In the genomic region with DNA sequence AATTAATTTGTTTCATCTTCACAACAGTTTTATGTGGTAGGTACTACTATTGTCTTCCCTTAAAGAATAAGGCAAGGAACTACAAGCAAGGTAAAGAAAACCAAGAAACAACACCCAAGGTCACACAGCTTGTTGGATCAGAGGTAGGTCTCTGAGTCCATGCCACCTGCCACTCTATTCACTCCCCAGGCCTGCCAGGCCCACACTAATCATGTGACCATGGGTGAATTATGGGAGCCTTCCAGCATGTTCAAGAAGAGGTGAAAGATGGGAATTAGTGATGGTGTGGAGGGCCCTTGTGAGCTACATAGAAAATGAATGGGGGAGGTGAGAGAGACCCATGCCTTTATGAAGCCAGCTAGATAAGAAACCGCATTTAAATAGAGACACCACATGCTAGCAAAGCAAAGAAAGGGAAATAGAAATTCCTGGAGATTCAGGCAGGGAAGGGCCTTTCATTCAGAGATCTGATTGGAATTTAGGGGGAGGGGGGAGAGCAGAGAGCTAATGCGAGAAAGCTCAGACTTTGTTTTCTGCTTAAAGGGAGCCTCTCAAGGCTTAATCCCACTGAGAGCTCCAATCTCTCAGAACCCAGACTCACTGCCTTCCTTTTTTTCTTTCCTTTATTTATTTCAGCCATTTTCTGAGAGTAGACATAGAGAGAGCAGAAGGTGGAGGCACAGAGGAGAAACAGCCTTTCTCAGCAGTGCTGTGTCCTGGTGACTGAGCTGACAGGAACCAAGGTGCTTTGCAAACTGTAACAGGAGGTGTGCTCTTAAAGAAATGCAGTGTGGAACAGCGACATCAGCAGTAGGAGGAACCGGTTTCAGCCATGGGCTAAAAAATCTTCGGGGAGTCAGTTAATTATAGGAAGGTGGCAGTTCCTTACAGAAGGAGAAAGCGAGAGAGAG, we compare ENCODE assay signal across 17 mouse cellular contexts.
DNase-seq lines count a peak whose midpoint lies in the region; ATAC-seq and TF ChIP-seq lines count a peak whose summit lies in the region.
"Had no signal": no experiment of that assay in that cellular context is flagged by ENCODE, and none has a peak within 500 bp of the region (broad histone marks: within the 10 kb centered on the region; RNA-seq: fewer than 3 reads in every experiment).

No protein-coding gene starts in this region.

- no peak for TF ChIP-seq CTCF in ES-Bruce4 (IDR thresholded peaks at IDR 0.05; ENCODE audit: low read depth, low read length)
- TF ChIP-seq CTCF in lung, postnatal 0 days (IDR thresholded peaks at IDR 0.05), result no peak

- no peak overlapping the region for H3K4me2 ChIP-seq in midbrain, embryonic 11.5 days
- H3K4me2 ChIP-seq in lung, postnatal 0 days (replicated peaks; ENCODE audit: low read depth, low read length), result no peak overlapping the region
- H3K4me2 ChIP-seq: limb, embryonic 12.5 days; liver, embryonic 15.5 days had no signal

- H3K9me3 ChIP-seq in ES-Bruce4 (replicated peaks; ENCODE audit: control insufficient read depth, insufficient read depth, low read length, poor library complexity, severe bottlenecking), result peaks cover 4% of the 10 kb centered on the region; the same call in 1 of the 2 replicates
- H3K9me3 ChIP-seq in midbrain, embryonic 11.5 days (ENCODE audit: control insufficient read depth, low read length), result no peaks in the 10 kb centered on the region
- no peaks in the 10 kb centered on the region for H3K9me3 ChIP-seq in lung, postnatal 0 days (ENCODE audit: low read length)
- H3K9me3 ChIP-seq: limb, embryonic 12.5 days; liver, embryonic 15.5 days had no signal

- no peaks in the 10 kb centered on the region for H3K27me3 ChIP-seq in ES-Bruce4 (ENCODE audit: control insufficient read depth, insufficient read depth, low read length, poor library complexity, severe bottlenecking)
- no peaks in the 10 kb centered on the region for H3K27me3 ChIP-seq in midbrain, embryonic 11.5 days (ENCODE audit: control insufficient read depth, insufficient read depth, low read length)
- H3K27me3 ChIP-seq in lung, postnatal 0 days (replicated peaks; ENCODE audit: insufficient read depth, low read length), result no peaks in the 10 kb centered on the region
- H3K27me3 ChIP-seq: liver, embryonic 15.5 days had no signal

- H3K36me3 ChIP-seq in ES-Bruce4 (ENCODE audit: control insufficient read depth, insufficient read depth, low read length, poor library complexity, severe bottlenecking), result no peaks in the 10 kb centered on the region
- no peaks in the 10 kb centered on the region for H3K36me3 ChIP-seq in midbrain, embryonic 11.5 days (ENCODE audit: control insufficient read depth, insufficient read depth, low read length)
- H3K36me3 ChIP-seq in lung, postnatal 0 days (ENCODE audit: insufficient read depth, low read length), result no peaks in the 10 kb centered on the region
- H3K36me3 ChIP-seq: limb, embryonic 12.5 days; liver, embryonic 15.5 days had no signal

- ATAC-seq in midbrain, embryonic 11.5 days (ENCODE audit: low FRiP score), result peak; percentile 80
- no peak for ATAC-seq in lung, postnatal 0 days
- ATAC-seq: intestine, postnatal 0 days had no signal

- H3K4me1 ChIP-seq in ES-Bruce4 (ENCODE audit: control insufficient read depth, insufficient read depth, low read length), result peaks cover 4% of the 10 kb centered on the region
- peaks cover 14% of the 10 kb centered on the region for H3K4me1 ChIP-seq in midbrain, embryonic 11.5 days (ENCODE audit: control insufficient read depth, insufficient read depth, low read length)
- H3K4me1 ChIP-seq in lung, postnatal 0 days (ENCODE audit: insufficient read depth, low read depth, low read length), result no peaks in the 10 kb centered on the region
- H3K4me1 ChIP-seq: limb, embryonic 12.5 days; liver, embryonic 15.5 days had no signal

- H3K9ac ChIP-seq in ES-Bruce4 (ENCODE audit: low read depth, poor library complexity, severe bottlenecking), result no peak overlapping the region; the same call in 1 of the 2 replicates
- no peak overlapping the region for H3K9ac ChIP-seq in midbrain, embryonic 11.5 days (ENCODE audit: low read length)
- H3K9ac ChIP-seq in lung, postnatal 0 days (replicated peaks; ENCODE audit: low read depth), result no peak overlapping the region
- H3K9ac ChIP-seq: limb, embryonic 12.5 days; liver, embryonic 15.5 days had no signal

- peak; percentile 30 for DNase-seq in ES-CJ7 (ENCODE audit: low read depth, low spot score)
- DNase-seq in embryo, embryonic 11 days, result peak; percentile 25
- peak; percentile 84 for DNase-seq in midbrain, embryonic 11.5 days (ENCODE audit: low spot score, missing footprints)
- DNase-seq in right cerebral cortex, adult 18-20 months, result no peak
- DNase-seq in gastrocnemius, postnatal 10 days, result no peak
- no peak for DNase-seq in lung, postnatal 0 days (ENCODE audit: low spot score)
- DNase-seq: adrenal gland, postnatal 10 days; cerebellum, adult 9-11 months; heart, adult 2 months; kidney, postnatal 36 days; lung, postnatal 4 days; right cerebral cortex, postnatal 14 days; thymus, adult 2 months had no signal

- no peak for TF ChIP-seq EP300 in ES-Bruce4 (IDR thresholded peaks at IDR 0.05; ENCODE audit: insufficient read depth, low read depth, low read length)
- TF ChIP-seq EP300 in lung, postnatal 0 days (IDR thresholded peaks at IDR 0.05), result no peak

- peak overlapping the region; percentile 66; the same call in 1 of the 2 replicates for H3K27ac ChIP-seq in ES-Bruce4 (ENCODE audit: insufficient read depth, low read length)
- peak overlapping the region; percentile 28 for H3K27ac ChIP-seq in midbrain, embryonic 11.5 days (ENCODE audit: low read depth, low read length)
- H3K27ac ChIP-seq in lung, postnatal 0 days (ENCODE audit: low read length), result no peak overlapping the region
- H3K27ac ChIP-seq: heart, adult 2 months; limb, embryonic 12.5 days; liver, embryonic 15.5 days had no signal

- H3K4me3 ChIP-seq in ES-Bruce4 (ENCODE audit: low read depth, low read length), result no peak overlapping the region
- no peak overlapping the region for H3K4me3 ChIP-seq in midbrain, embryonic 11.5 days (ENCODE audit: low read depth, low read length)
- H3K4me3 ChIP-seq in lung, postnatal 0 days (ENCODE audit: low read depth, low read length), result no peak overlapping the region
- H3K4me3 ChIP-seq: heart, adult 2 months; limb, embryonic 12.5 days; liver, embryonic 15.5 days had no signal

- WGBS in midbrain, embryonic 11.5 days, result 9% methylated on average over 6 of the region's 6 CpGs
- WGBS in lung, postnatal 0 days, result 23% methylated on average over 6 of the region's 6 CpGs

- TF ChIP-seq POLR2A in ES-Bruce4 (IDR thresholded peaks at IDR 0.05; ENCODE audit: insufficient read depth, low read length), result no peak

Comparison
In these comparisons a context has a peak if more than half of its experiments do, and no peak if none do; other contexts are left out.
1. DNase-seq: peak in ES-CJ7 (single experiment), embryo, embryonic 11 days (single experiment) and midbrain, embryonic 11.5 days (single experiment); none in right cerebral cortex, adult 18-20 months (single experiment), gastrocnemius, postnatal 10 days (single experiment) and lung, postnatal 0 days (single experiment).